Mouse (Mus musculus): Measurements from ENCODE around the gene Gm128. TPM values are rescaled to one million over a fixed set of nuclear protein-coding genes. Genes with fewer than 3 reads are reported as not detected.
A peak's percentile ranks its signal among the peaks of the same experiment; 100 is the strongest.

Gene Gm128
- polyA plus RNA-seq, 1 experiment from 2014 or later, result 0.29 TPM

- Histone ChIP-seq H3K9ac (ENCODE audit: low read length) (peak overlapping the region; percentile 80), H3K4me3 (ENCODE audit: low read length) (peak overlapping the region; percentile 65), H3K27ac (ENCODE audit: low read length) (peak overlapping the region; percentile 99; the same call in 1 of the 2 replicates), H3K9me3 (ENCODE audit: control insufficient read depth, low read length) (no peaks in the 10 kb centered on the region), H3K36me3 (ENCODE audit: control insufficient read depth, insufficient read depth, low read length) (peaks cover 10% of the 10 kb centered on the region), H3K4me2 (ENCODE audit: low read depth, low read length) (peak overlapping the region; percentile 80), H3K27me3 (ENCODE audit: control insufficient read depth, insufficient read depth, low read depth, low read length) (no peaks in the 10 kb centered on the region), H3K4me1 (replicated peaks; ENCODE audit: control insufficient read depth, insufficient read depth, low read length) (peaks cover 16% of the 10 kb centered on the region)
- no peak for ATAC-seq (ENCODE audit: low read depth)
- 18% methylated on average over 1 of the region's 1 CpGs for WGBS
Observed at GRCm38 (mm10) chr3:95284062-95284461, 42.7 kb upstream of the Gm128 start.

- Histone ChIP-seq H3K36me3 (ENCODE audit: control insufficient read depth, insufficient read depth, low read length) (peaks cover 8% of the 10 kb centered on the region), H3K27me3 (ENCODE audit: control insufficient read depth, insufficient read depth, low read depth, low read length) (no peaks in the 10 kb centered on the region), H3K9ac (ENCODE audit: low read length) (peak overlapping the region; percentile 80), H3K27ac (ENCODE audit: low read length) (peak overlapping the region; percentile 99), H3K4me3 (ENCODE audit: low read length) (peak overlapping the region; percentile 65), H3K4me1 (replicated peaks; ENCODE audit: control insufficient read depth, insufficient read depth, low read length) (peaks cover 16% of the 10 kb centered on the region), H3K4me2 (ENCODE audit: low read depth, low read length) (peak overlapping the region; percentile 80), H3K9me3 (ENCODE audit: control insufficient read depth, low read length) (no peaks in the 10 kb centered on the region)
- WGBS, result 2% methylated on average over 7 of the region's 7 CpGs
- ATAC-seq (ENCODE audit: low read depth), result no peak
Observed at GRCm38 (mm10) chr3:95283589-95283941, 42.2 kb upstream of the Gm128 start.

- under 1% methylated on average over 51 of the region's 51 CpGs for WGBS
- no peaks in the 10 kb centered on the region for H3K9me3 ChIP-seq (ENCODE audit: control insufficient read depth, low read length)
- H3K9ac ChIP-seq (ENCODE audit: low read length), result peak overlapping the region; percentile 80
- H3K27me3 ChIP-seq (ENCODE audit: control insufficient read depth, insufficient read depth, low read depth, low read length), result no peaks in the 10 kb centered on the region
- ATAC-seq (ENCODE audit: low read depth), result peak; percentile 78
- H3K4me3 ChIP-seq (ENCODE audit: low read length), result peak overlapping the region; percentile 65
- H3K27ac ChIP-seq (ENCODE audit: low read length), result peak overlapping the region; percentile 99
- H3K4me2 ChIP-seq (ENCODE audit: low read depth, low read length), result peak overlapping the region; percentile 80
- H3K36me3 ChIP-seq (ENCODE audit: control insufficient read depth, insufficient read depth, low read length), result peaks cover 3% of the 10 kb centered on the region; the same call in 1 of the 2 replicates
- peaks cover 16% of the 10 kb centered on the region for H3K4me1 ChIP-seq (replicated peaks; ENCODE audit: control insufficient read depth, insufficient read depth, low read length)
Observed at GRCm38 (mm10) chr3:95282865-95283588, 41.6 kb upstream of the Gm128 start.

- Histone ChIP-seq H3K36me3 (ENCODE audit: control insufficient read depth, insufficient read depth, low read length) (no peaks in the 10 kb centered on the region), H3K9ac (ENCODE audit: low read length) (peak overlapping the region; percentile 80), H3K9me3 (ENCODE audit: control insufficient read depth, low read length) (no peaks in the 10 kb centered on the region), H3K27me3 (ENCODE audit: control insufficient read depth, insufficient read depth, low read depth, low read length) (no peaks in the 10 kb centered on the region), H3K4me1 (replicated peaks; ENCODE audit: control insufficient read depth, insufficient read depth, low read length) (peaks cover 16% of the 10 kb centered on the region), H3K4me3 (ENCODE audit: low read length) (peak overlapping the region; percentile 65), H3K27ac (ENCODE audit: low read length) (peak overlapping the region; percentile 99), H3K4me2 (ENCODE audit: low read depth, low read length) (peak overlapping the region; percentile 80)
- WGBS, result under 1% methylated on average over 11 of the region's 11 CpGs
- ATAC-seq (ENCODE audit: low read depth), result peak; percentile 35
Observed at GRCm38 (mm10) chr3:95282381-95282864, 41.0 kb upstream of the Gm128 start.

- Histone ChIP-seq H3K4me3 (ENCODE audit: low read length) (peak within 1 kb of the TSS; percentile 81), H3K27ac (ENCODE audit: low read length) (peak within 1 kb of the TSS; percentile 99), H3K4me2 (ENCODE audit: low read depth, low read length) (peak within 1 kb of the TSS; percentile 80), H3K36me3 (ENCODE audit: control insufficient read depth, insufficient read depth, low read length) (no peaks in the 10 kb centered on the region), H3K4me1 (replicated peaks; ENCODE audit: control insufficient read depth, insufficient read depth, low read length) (peaks cover 16% of the 10 kb centered on the region), H3K9me3 (ENCODE audit: control insufficient read depth, low read length) (no peaks in the 10 kb centered on the region), H3K9ac (ENCODE audit: low read length) (peak within 1 kb of the TSS; percentile 91), H3K27me3 (ENCODE audit: control insufficient read depth, insufficient read depth, low read depth, low read length) (no peaks in the 10 kb centered on the region)
- WGBS, result under 1% methylated on average over 53 of the region's 53 CpGs
- ATAC-seq (ENCODE audit: low read depth), result peak; percentile 92
Observed at GRCm38 (mm10) chr3:95281216-95282126, 40.1 kb upstream of the Gm128 start, which contains the start of the genes Mindy1 and Prune1. Gene Mindy1 (plus strand): TSS chr3:95281345. Gene Prune1 (minus strand): TSS chr3:95282076.

GRCm38 (mm10) chr3:95280747-95281146 lies 39.3 kb upstream of the Gm128 start:
- Histone ChIP-seq H3K36me3 (ENCODE audit: control insufficient read depth, insufficient read depth, low read length) (no peaks in the 10 kb centered on the region), H3K9me3 (ENCODE audit: control insufficient read depth, low read length) (no peaks in the 10 kb centered on the region), H3K4me3 (ENCODE audit: low read length) (peak overlapping the region; percentile 81), H3K27me3 (ENCODE audit: control insufficient read depth, insufficient read depth, low read depth, low read length) (no peaks in the 10 kb centered on the region), H3K4me1 (replicated peaks; ENCODE audit: control insufficient read depth, insufficient read depth, low read length) (peaks cover 13% of the 10 kb centered on the region), H3K27ac (ENCODE audit: low read length) (peak overlapping the region; percentile 92), H3K9ac (ENCODE audit: low read length) (peak overlapping the region; percentile 91), H3K4me2 (ENCODE audit: low read depth, low read length) (peak overlapping the region; percentile 80)
- no peak for ATAC-seq (ENCODE audit: low read depth)
- WGBS, result 10% methylated on average over 8 of the region's 8 CpGs

GRCm38 (mm10) chr3:95277149-95277551 lies 35.8 kb upstream of the Gm128 start:
- no peak for ATAC-seq (ENCODE audit: low read depth)
- H3K27ac ChIP-seq (ENCODE audit: low read length), result no peak overlapping the region
- no peak overlapping the region for H3K4me2 ChIP-seq (ENCODE audit: low read depth, low read length)
- no peak overlapping the region for H3K4me3 ChIP-seq (ENCODE audit: low read length)
- H3K27me3 ChIP-seq (ENCODE audit: control insufficient read depth, insufficient read depth, low read depth, low read length), result no peaks in the 10 kb centered on the region
- H3K36me3 ChIP-seq (ENCODE audit: control insufficient read depth, insufficient read depth, low read length), result no peaks in the 10 kb centered on the region
- H3K9ac ChIP-seq (ENCODE audit: low read length), result no peak overlapping the region
- WGBS, result 89% methylated on average over 1 of the region's 1 CpGs
- peaks cover 3% of the 10 kb centered on the region; the same call in 1 of the 2 replicates for H3K4me1 ChIP-seq (replicated peaks; ENCODE audit: control insufficient read depth, insufficient read depth, low read length)
- no peaks in the 10 kb centered on the region for H3K9me3 ChIP-seq (ENCODE audit: control insufficient read depth, low read length)

- H3K27me3 ChIP-seq (ENCODE audit: control insufficient read depth, insufficient read depth, low read depth, low read length), result no peaks in the 10 kb centered on the region
- H3K4me2 ChIP-seq (ENCODE audit: low read depth, low read length), result no peak overlapping the region
- no peaks in the 10 kb centered on the region for H3K9me3 ChIP-seq (ENCODE audit: control insufficient read depth, low read length)
- no peak overlapping the region for H3K9ac ChIP-seq (ENCODE audit: low read length)
- ATAC-seq (ENCODE audit: low read depth), result no peak
- H3K36me3 ChIP-seq (ENCODE audit: control insufficient read depth, insufficient read depth, low read length), result no peaks in the 10 kb centered on the region
- no peak overlapping the region for H3K27ac ChIP-seq (ENCODE audit: low read length)
- WGBS, result 61% methylated on average over 5 of the region's 5 CpGs
- H3K4me3 ChIP-seq (ENCODE audit: low read length), result no peak overlapping the region
- peaks cover 3% of the 10 kb centered on the region; the same call in 1 of the 2 replicates for H3K4me1 ChIP-seq (replicated peaks; ENCODE audit: control insufficient read depth, insufficient read depth, low read length)
Observed at GRCm38 (mm10) chr3:95276428-95276934, 35.1 kb upstream of the Gm128 start.

- no peak for ATAC-seq (ENCODE audit: low read depth)
- H3K27me3 ChIP-seq (ENCODE audit: control insufficient read depth, insufficient read depth, low read depth, low read length), result no peaks in the 10 kb centered on the region
- H3K9ac ChIP-seq (ENCODE audit: low read length), result no peak overlapping the region
- no peak overlapping the region for H3K27ac ChIP-seq (ENCODE audit: low read length)
- H3K4me1 ChIP-seq (replicated peaks; ENCODE audit: control insufficient read depth, insufficient read depth, low read length), result no peaks in the 10 kb centered on the region
- no peak overlapping the region for H3K4me2 ChIP-seq (ENCODE audit: low read depth, low read length)
- H3K36me3 ChIP-seq (ENCODE audit: control insufficient read depth, insufficient read depth, low read length), result no peaks in the 10 kb centered on the region
- H3K9me3 ChIP-seq (ENCODE audit: control insufficient read depth, low read length), result no peaks in the 10 kb centered on the region
- 67% methylated on average over 6 of the region's 6 CpGs for WGBS
- no peak overlapping the region for H3K4me3 ChIP-seq (ENCODE audit: low read length)
Observed at GRCm38 (mm10) chr3:95275161-95275560, 33.8 kb upstream of the Gm128 start.

All from lung, embryonic 16.5 days (tissue).